Mouse (Mus musculus) embryonic facial prominence, embryonic 11.5 days (tissue): ENCODE results near the gene Bcl9l. TPM values are rescaled to one million over a fixed set of nuclear protein-coding genes. Genes with fewer than 3 reads are reported as not detected.
A peak's percentile ranks its signal among the peaks of the same experiment; 100 is the strongest.

Source experiments
- ATAC-seq: fragments of 200-750 bp; cut with Nextera tagmentation; replicated peaks from 2 replicates; pipeline ENCODE4 v1.8.0; 2017; ENCODE audit warnings: low read depth; ENCODE audit not compliant: insufficient number of reproducible peaks, low FRiP score, low TSS enrichment
- DNase-seq: peaks from one replicate; pipeline ENCODE4 v3.0.0-alpha.2; 2015; ENCODE audit warnings: low spot score
- H3K27ac ChIP-seq: fragments of 300-500 bp; sonication (generic); replicated peaks from 2 replicates; pipeline ENCODE4 v1.5.1; 2014; ENCODE audit warnings: mild to moderate bottlenecking, low read depth, low read length, control low read depth
- H3K27me3 ChIP-seq: fragments of 300-500 bp; sonication (generic); 2 replicates; pipeline ENCODE4 v1.6.1; 2014; ENCODE audit warnings: mild to moderate bottlenecking, low read length, moderate library complexity, mixed read lengths; ENCODE audit not compliant: control insufficient read depth, insufficient read depth
- H3K36me3 ChIP-seq: fragments of 300-500 bp; sonication (generic); replicated peaks from 2 replicates; pipeline ENCODE4 v1.6.1; 2014; ENCODE audit warnings: low read depth, mild to moderate bottlenecking, low read length, moderate library complexity, mixed read lengths; ENCODE audit not compliant: control insufficient read depth, insufficient read depth
- H3K4me1 ChIP-seq: fragments of 300-500 bp; sonication (generic); 2 replicates; pipeline ENCODE4 v1.6.1; 2014; ENCODE audit warnings: low read length, mixed read lengths; ENCODE audit not compliant: control insufficient read depth, insufficient read depth
- H3K4me2 ChIP-seq: fragments of 300-500 bp; sonication (generic); 2 replicates; pipeline ENCODE4 v1.6.1; 2014; ENCODE audit warnings: low read depth, mild to moderate bottlenecking, control low read depth, low read length, moderate library complexity
- H3K4me3 ChIP-seq: fragments of 300-500 bp; sonication (generic); 2 replicates; pipeline ENCODE4 v1.5.1; 2014; ENCODE audit warnings: low read depth, low read length, control low read depth
- H3K9ac ChIP-seq: fragments of 300-500 bp; sonication (generic); replicated peaks from 2 replicates; pipeline ENCODE4 v1.6.1; 2014; ENCODE audit warnings: mild to moderate bottlenecking, control low read depth, low read length
- H3K9me3 ChIP-seq: fragments of 300-500 bp; sonication (generic); replicated peaks from 2 replicates; pipeline ENCODE4 v1.6.1; 2016; ENCODE audit warnings: mild to moderate bottlenecking, low read length, inconsistent platforms, mixed read lengths; ENCODE audit not compliant: control insufficient read depth
- WGBS: fragments of 180-500 bp; shearing (Covaris S2); extraction: QIAGEN DNeasy Blood & Tissue Kit; methylation state at CpG from one replicate; pipeline ENCODE4 v1.1.7; 2014; 5-methylcytosine and 5-hydroxymethylcytosine counted together
- polyA plus RNA-seq: library from polyadenylated mRNA; unstranded; fragments of >200 nt; fragmentation: Nextera tagmentation; extraction: Ambion mirVana; gene quantifications from 2 replicates; pipeline ENCODE4 v1.2.1, GENCODE M21; 2014

Bcl9l gene
- polyA plus RNA-seq, 1 experiment from 2014 or later: 10.3 TPM

GRCm38 (mm10) chr9:44508721-44509486, 26.3 kb downstream of the Bcl9l start:
- no peak for DNase-seq
- Histone ChIP-seq H3K36me3 (peaks cover 10% of the 10 kb centered on the region), H3K4me1 (peaks cover 5% of the 10 kb centered on the region), H3K4me3 (no peak overlapping the region), H3K9ac (no peak overlapping the region), H3K27ac (no peak overlapping the region), H3K9me3 (no peaks in the 10 kb centered on the region), H3K27me3 (no peaks in the 10 kb centered on the region), H3K4me2 (no peak overlapping the region; the same call in 1 of the 2 replicates)
- ATAC-seq: no peak
- WGBS: 81% methylated on average over 19 of the region's 19 CpGs

GRCm38 (mm10) chr9:44509487-44510354, 27.1 kb downstream of the Bcl9l start:
- ATAC-seq: no peak
- peaks cover 10% of the 10 kb centered on the region for H3K36me3 ChIP-seq
- peak overlapping the region; percentile 44 for H3K4me2 ChIP-seq
- peaks cover 5% of the 10 kb centered on the region for H3K4me1 ChIP-seq
- H3K27ac ChIP-seq: no peak overlapping the region
- DNase-seq: peak; percentile 77
- H3K9me3 ChIP-seq: no peaks in the 10 kb centered on the region
- peak overlapping the region; percentile 37 for H3K9ac ChIP-seq
- 14% methylated on average over 27 of the region's 27 CpGs for WGBS
- H3K4me3 ChIP-seq: no peak overlapping the region; the same call in 1 of the 2 replicates
- no peaks in the 10 kb centered on the region for H3K27me3 ChIP-seq

GRCm38 (mm10) chr9:44510355-44510871, 27.8 kb downstream of the Bcl9l start:
- no peak overlapping the region for H3K9ac ChIP-seq
- no peaks in the 10 kb centered on the region for H3K27me3 ChIP-seq
- H3K36me3 ChIP-seq: peaks cover 10% of the 10 kb centered on the region
- no peak overlapping the region for H3K27ac ChIP-seq
- H3K9me3 ChIP-seq: no peaks in the 10 kb centered on the region
- no peak overlapping the region for H3K4me2 ChIP-seq
- 0 out of 2 replicates have a peak, but pooled peaks have one; percentile 8 for ATAC-seq
- no peak for DNase-seq
- H3K4me1 ChIP-seq: peaks cover 5% of the 10 kb centered on the region
- no peak overlapping the region for H3K4me3 ChIP-seq
- WGBS: 30% methylated on average over 9 of the region's 9 CpGs

- Histone ChIP-seq H3K4me2 (no peak overlapping the region), H3K27me3 (no peaks in the 10 kb centered on the region), H3K9ac (no peak overlapping the region), H3K4me1 (peaks cover 5% of the 10 kb centered on the region), H3K27ac (no peak overlapping the region), H3K9me3 (no peaks in the 10 kb centered on the region), H3K4me3 (no peak overlapping the region), H3K36me3 (peaks cover 4% of the 10 kb centered on the region)
- WGBS: 69% methylated on average over 5 of the region's 5 CpGs
- no peak; the same call in 1 of the 2 replicates for ATAC-seq
- DNase-seq: no peak
These were observed 28.4 kb downstream of the Bcl9l start for GRCm38 (mm10) chr9:44510872-44511601.

GRCm38 (mm10) chr9:44511935-44512716, 29.5 kb downstream of the Bcl9l start:
- no peaks in the 10 kb centered on the region for H3K9me3 ChIP-seq
- H3K4me3 ChIP-seq: no peak overlapping the region
- no peaks in the 10 kb centered on the region for H3K36me3 ChIP-seq
- 74% methylated on average over 9 of the region's 9 CpGs for WGBS
- H3K9ac ChIP-seq: no peak overlapping the region
- DNase-seq (no peak), ATAC-seq (no peak)
- no peak overlapping the region for H3K27ac ChIP-seq
- no peaks in the 10 kb centered on the region for H3K27me3 ChIP-seq
- peaks cover 5% of the 10 kb centered on the region for H3K4me1 ChIP-seq
- H3K4me2 ChIP-seq: no peak overlapping the region

GRCm38 (mm10) chr9:44512717-44513003, 30.0 kb downstream of the Bcl9l start:
- Histone ChIP-seq H3K36me3 (no peaks in the 10 kb centered on the region), H3K9me3 (no peaks in the 10 kb centered on the region), H3K4me3 (no peak overlapping the region), H3K27ac (no peak overlapping the region), H3K4me1 (peaks cover 5% of the 10 kb centered on the region), H3K9ac (no peak overlapping the region), H3K4me2 (no peak overlapping the region), H3K27me3 (no peaks in the 10 kb centered on the region)
- DNase-seq (no peak), ATAC-seq (no peak)
- 86% methylated on average over 3 of the region's 3 CpGs for WGBS

GRCm38 (mm10) chr9:44513121-44513520, 30.5 kb downstream of the Bcl9l start:
- Histone ChIP-seq H3K4me1 (peaks cover 5% of the 10 kb centered on the region), H3K36me3 (no peaks in the 10 kb centered on the region), H3K9me3 (no peaks in the 10 kb centered on the region), H3K27me3 (no peaks in the 10 kb centered on the region), H3K27ac (no peak overlapping the region), H3K4me3 (no peak overlapping the region), H3K9ac (no peak overlapping the region), H3K4me2 (no peak overlapping the region)
- 89% methylated on average over 11 of the region's 11 CpGs for WGBS
- DNase-seq (no peak), ATAC-seq (no peak)
